Mouse (Mus musculus): ENCODE results near the gene Dsp. TPM values are rescaled to one million over a fixed set of nuclear protein-coding genes. Genes with fewer than 3 reads are reported as not detected.

The Dsp gene
- polyA plus RNA-seq (2012; rRNA removed) = 1.7 and 2.0 TPM in 2 replicates

GRCm38 (mm10) chr13:38151069-38151588 is at the start of gene Dsp:
Gene Dsp, plus strand, starts transcription at chr13:38151294.

DNA sequence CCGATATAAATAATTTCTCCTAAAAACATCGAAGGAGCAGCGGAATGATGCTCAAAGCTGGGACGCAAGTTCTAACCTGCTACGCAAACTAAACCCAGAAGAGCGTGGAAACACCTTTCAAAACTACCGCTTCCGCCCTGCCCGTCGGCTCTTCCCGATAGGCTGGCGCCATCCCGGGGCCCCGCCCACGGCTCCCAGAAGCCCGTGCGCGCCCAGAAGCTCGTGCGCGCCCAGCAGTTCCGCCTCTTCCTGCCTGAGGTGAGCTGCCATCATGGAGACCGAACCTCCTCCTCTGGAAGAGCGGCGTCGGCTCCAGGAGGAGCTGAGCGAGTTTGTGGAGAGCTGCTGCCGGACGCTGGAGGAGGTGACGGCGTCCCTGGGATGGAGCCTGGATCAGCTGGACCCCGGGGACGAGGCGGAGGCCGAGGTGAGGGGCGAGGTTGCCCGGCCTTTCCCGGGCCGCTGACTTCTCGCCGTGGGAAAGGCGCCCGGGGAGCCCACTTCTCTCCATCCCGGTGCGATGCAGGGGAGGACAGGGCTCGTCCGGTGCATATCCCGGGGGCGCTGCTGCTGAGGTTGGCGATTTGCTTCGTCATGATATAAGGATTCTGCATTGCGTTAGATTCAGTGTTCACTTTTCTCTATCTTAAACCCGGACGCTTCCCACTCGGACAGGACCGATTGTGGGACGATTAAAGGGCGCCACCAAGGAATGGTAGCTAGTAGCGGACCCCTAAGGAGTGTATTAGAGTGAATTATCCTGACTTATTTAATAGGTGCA is 53.8 kb downstream of the Dsp start, which contains the start of gene Snrnp48:
Gene Snrnp48 (plus strand): TSS at position 237 of the 781 bp plus-strand sequence.

Other genes starting within 250 kb of the Dsp start
- gene Ssr1, start 157.1 kb upstream of the Dsp start, polyA plus RNA-seq (2012; rRNA removed) = 17.0 and 20.9 TPM in 2 replicates
- 12.8 and 19.2 TPM in 2 replicates for gene Riok1, start 114.3 kb upstream of the Dsp start, polyA plus RNA-seq (2012; rRNA removed)
- gene Cage1, start 114.2 kb upstream of the Dsp start, polyA plus RNA-seq (2012; rRNA removed) = 0.14 and 0.18 TPM in 2 replicates
- 17.1 and 17.7 TPM in 2 replicates for gene Snrnp48, start 53.6 kb downstream of the Dsp start, polyA plus RNA-seq (2012; rRNA removed)
- gene Bmp6, start 193.8 kb downstream of the Dsp start, polyA plus RNA-seq (2012; rRNA removed) = 0.30 and 0.43 TPM in 2 replicates